Mouse (Mus musculus) cortical plate, adult 2 months (tissue): ENCODE results near the gene Strip1. TPM values are rescaled to one million over a fixed set of nuclear protein-coding genes. Genes with fewer than 3 reads are reported as not detected.

Experiments used
- H3K27ac ChIP-seq: fragments of 200-500 bp; 2 replicates; pipeline ENCODE4 v1.5.1; 2012; ENCODE audit warnings: low read length, control low read depth, inconsistent platforms; ENCODE audit not compliant: insufficient read depth
- H3K4me1 ChIP-seq: fragments of 200-500 bp; 2 replicates; pipeline ENCODE4 v1.6.1; 2011; ENCODE audit warnings: low read length; ENCODE audit not compliant: control insufficient read depth, insufficient read depth
- H3K4me3 ChIP-seq: fragments of 200-500 bp; 2 replicates; pipeline ENCODE4 v1.5.1; 2011; ENCODE audit warnings: mild to moderate bottlenecking, low read length, control low read depth; ENCODE audit not compliant: insufficient read depth
- CTCF ChIP-seq: fragments of 200-500 bp; IDR thresholded peaks from 2 replicates; pipeline ENCODE4 v1.5.1; 2011; ENCODE audit warnings: mild to moderate bottlenecking, control low read depth, low read length; ENCODE audit not compliant: insufficient read depth; ENCODE audit errors: extremely low read depth
- POLR2A ChIP-seq: fragments of 200-500 bp; IDR thresholded peaks from 2 replicates; pipeline ENCODE4 v1.6.1; 2011; ENCODE audit warnings: mild to moderate bottlenecking, low read length, control low read depth; ENCODE audit not compliant: insufficient read depth; ENCODE audit errors: extremely low read depth
- polyA plus RNA-seq: library from polyadenylated mRNA; depleted of rRNA; stranded (reverse); fragments of >200 nt; gene quantifications from 2 replicates; pipeline ENCODE4 v1.2.3, GENCODE M21; 2012

Gene Strip1
- polyA plus RNA-seq, 1 experiment: 73.7 TPM

DNA sequence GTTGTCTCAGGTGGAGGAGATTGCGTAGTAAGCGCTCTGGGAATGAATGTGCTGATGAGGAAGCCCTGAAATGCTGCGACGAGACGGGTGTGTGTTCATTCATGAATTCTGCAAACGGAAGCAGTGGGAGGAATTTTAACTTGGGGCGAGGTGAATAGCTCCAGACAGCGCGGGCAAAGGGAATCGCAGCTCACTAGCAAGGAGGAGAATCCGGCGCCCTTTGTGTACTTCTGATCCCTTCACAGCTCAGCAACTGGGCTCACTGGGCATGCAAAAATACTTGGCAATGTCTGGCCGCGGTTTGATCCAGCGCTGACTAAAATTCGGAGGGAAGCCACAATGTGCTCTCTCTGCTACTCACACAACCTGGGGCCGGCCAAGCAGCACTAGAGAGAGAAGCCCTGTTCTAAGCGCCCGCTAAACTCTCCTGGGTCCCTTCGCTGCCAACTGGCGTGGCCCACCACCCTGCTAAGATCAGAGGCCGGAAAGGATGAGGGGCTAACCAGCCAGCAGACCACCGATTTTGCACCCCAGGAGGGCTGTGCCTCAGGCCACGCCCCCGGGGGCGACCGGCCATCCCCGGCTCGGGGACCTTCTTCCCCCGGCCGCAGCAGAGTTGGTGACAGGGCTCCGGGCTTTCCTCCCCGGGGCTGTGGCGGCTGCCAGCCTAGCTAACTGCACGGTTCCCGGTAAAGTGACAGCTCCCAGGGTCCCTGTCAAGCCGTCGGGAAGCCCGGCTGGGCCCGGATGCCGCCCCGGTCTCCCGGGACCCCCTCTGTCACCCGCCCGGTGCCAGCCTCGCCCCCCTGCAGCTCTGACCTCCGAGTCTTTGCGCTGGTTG, 592 bp downstream of the Strip1 start, which contains the start of gene Gm10961:
Gm10961 (plus strand) TSS at position 641 of the 841 bp plus-strand sequence.
- no peak for TF ChIP-seq CTCF
- TF ChIP-seq POLR2A: no peak
- H3K4me1 ChIP-seq: peaks cover 2% of the 10 kb centered on the region; the same call in 1 of the 2 replicates
- peak within 1 kb of the TSS; percentile 43 for H3K4me3 ChIP-seq
- H3K27ac ChIP-seq: peak within 1 kb of the TSS; percentile 82

DNA sequence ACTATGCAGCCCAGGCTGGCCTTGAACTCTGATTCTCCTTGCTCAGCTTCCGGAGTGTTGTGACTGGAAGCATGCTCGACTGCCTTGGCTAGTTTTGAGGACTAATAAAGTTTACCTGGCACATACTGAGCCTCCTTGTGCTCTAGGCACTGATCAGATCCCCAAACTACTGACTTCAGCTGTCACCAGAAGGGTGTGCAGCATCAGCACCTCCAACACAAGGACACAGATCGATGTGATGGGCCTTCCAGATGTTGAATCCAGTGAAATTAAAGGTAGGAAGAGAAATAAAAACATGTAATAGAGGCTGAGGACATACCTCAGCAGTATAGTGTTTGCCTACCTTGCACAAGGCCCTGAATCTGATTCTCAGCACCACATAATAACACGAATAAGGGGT, 2.1 kb downstream of the Strip1 start:
- no peak overlapping the region for H3K4me3 ChIP-seq
- no peak for TF ChIP-seq CTCF
- TF ChIP-seq POLR2A: no peak
- H3K27ac ChIP-seq: no peak overlapping the region
- H3K4me1 ChIP-seq: peaks cover 2% of the 10 kb centered on the region; the same call in 1 of the 2 replicates

DNA sequence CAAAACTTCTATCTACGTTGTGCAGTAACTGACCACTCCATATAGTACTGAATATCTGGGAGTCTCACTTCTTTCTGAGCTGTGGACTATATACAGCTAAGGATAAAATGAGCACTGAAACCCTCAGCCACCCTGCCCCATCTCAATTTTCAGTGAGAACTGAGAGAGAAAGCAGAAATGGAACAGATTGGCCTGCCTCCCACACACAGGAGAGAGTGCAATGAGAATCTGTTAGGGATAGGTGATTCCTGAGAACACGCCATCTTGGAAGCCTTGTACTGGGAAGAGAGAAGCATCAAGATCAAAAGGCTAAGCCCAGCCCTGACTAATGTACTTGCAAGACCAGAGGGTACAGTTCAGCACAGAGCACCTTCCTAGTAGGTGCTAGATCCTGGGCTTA, 2.9 kb downstream of the Strip1 start:
- Histone ChIP-seq H3K4me1 (peaks cover 2% of the 10 kb centered on the region; the same call in 1 of the 2 replicates), H3K27ac (no peak overlapping the region), H3K4me3 (no peak overlapping the region)
- no peak for TF ChIP-seq CTCF
- no peak for TF ChIP-seq POLR2A

DNA sequence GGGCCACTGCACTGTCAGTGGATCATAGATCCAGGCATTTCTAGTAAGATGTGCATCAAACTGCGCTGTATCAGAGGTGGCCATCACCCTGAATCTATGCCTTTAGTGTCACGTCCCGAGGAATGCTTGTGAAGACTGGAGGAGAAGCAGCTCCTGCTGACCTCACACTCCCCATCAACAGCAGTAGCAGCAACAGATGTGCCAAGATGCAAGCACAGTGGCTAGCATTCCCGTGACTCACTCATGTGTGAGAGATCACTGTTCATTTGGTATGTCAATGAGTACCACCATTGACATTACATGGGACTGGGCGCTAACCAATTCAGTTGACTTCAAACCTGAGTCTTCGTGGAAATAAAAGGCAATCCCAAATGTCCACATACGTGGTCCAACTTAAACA, 3.9 kb downstream of the Strip1 start:
- TF ChIP-seq CTCF (no peak), POLR2A (no peak)

DNA sequence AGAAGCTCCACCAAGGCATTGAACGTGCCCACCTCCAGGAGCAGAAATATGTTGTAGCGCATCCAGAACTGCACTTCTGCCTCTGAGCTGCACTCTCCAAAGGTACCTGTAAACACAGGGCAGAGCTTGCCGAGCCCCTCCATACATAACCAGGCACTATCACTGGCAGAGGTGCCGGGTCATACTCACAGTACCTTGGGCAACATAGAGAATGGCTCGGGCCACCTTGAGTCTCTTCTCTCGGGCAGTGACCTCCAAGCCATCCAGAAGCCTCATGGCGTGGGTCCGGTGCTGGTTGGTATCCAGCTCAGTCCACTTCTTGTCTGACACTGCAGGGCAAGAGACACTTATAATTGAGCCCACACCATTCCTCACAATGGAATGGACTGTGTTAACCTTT, 4.7 kb downstream of the Strip1 start:
- TF ChIP-seq POLR2A (no peak), CTCF (no peak)
- H3K4me3 ChIP-seq: no peak overlapping the region
- H3K4me1 ChIP-seq: peaks cover 2% of the 10 kb centered on the region; the same call in 1 of the 2 replicates
- no peak overlapping the region for H3K27ac ChIP-seq

More for the DNA sequence above, 3.9 kb downstream of the Strip1 start:
- H3K4me1 ChIP-seq: peaks cover 2% of the 10 kb centered on the region; the same call in 1 of the 2 replicates
- no peak overlapping the region for H3K4me3 ChIP-seq
- no peak overlapping the region for H3K27ac ChIP-seq

DNA sequence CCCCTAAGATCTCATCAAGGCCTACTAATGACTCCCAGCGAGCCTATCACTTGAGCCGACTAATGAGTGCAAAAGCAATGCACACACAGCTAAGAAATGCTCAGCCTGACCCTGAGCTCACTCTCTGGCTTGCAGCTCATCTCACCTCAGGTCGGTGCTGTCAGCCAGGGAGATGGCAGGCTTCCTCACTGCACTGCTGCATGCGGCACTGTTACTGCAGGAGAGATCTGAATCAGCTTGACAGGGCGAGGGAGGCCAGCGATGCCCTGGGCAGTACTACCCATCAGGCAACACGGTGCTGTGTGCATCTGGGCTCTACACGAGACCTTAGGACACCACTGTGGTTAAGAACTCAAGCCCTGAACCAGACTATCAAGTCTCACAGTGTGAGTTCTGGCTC, 6.0 kb downstream of the Strip1 start:
- Histone ChIP-seq H3K4me3 (no peak overlapping the region), H3K4me1 (peaks cover 2% of the 10 kb centered on the region; the same call in 1 of the 2 replicates), H3K27ac (no peak overlapping the region)
- TF ChIP-seq CTCF: no peak
- no peak for TF ChIP-seq POLR2A

DNA sequence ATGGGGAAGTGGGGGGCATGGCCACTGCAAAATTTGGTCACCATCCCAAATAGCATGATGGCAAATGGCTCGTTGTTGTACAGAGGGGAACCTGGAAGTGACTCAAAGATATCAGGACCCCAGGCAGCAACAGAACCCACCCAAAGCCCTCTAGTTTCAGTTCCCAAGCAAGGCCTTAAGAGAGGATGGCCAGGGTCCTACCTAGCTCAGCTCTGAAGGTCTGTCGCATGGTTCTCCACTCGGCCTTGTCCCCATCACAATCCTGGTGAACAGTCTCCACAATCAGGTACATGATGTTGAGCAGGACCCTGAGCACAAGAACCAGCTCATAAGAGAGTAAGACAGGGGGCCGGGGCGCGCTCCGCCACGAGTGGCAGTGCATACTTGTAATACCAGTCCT, 7.1 kb downstream of the Strip1 start:
- TF ChIP-seq CTCF: no peak
- no peak for TF ChIP-seq POLR2A
- Histone ChIP-seq H3K27ac (no peak overlapping the region), H3K4me3 (no peak overlapping the region), H3K4me1 (peaks cover 2% of the 10 kb centered on the region; the same call in 1 of the 2 replicates)

DNA sequence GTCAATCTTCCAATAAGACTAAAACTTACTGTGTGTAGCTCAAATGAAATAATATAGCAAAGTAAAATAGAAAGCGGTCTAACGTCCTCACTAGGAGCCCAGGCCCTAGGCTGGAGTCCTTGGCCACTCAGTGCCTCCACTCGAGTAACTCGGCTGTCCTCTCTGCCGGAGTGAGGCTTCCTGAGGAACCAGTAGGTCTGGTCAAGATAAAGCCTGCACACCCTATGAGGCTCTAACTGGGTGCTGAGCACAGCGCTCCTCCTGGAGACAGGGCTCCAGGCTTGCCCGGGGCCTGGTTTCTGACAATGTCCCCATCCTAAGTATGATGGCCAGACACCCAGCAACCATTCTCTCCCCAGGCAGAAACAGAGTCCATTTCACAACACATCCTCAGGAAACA, 9.0 kb downstream of the Strip1 start:
- TF ChIP-seq POLR2A (no peak), CTCF (no peak)
- Histone ChIP-seq H3K27ac (no peak overlapping the region), H3K4me1 (no peaks in the 10 kb centered on the region), H3K4me3 (no peak overlapping the region)

DNA sequence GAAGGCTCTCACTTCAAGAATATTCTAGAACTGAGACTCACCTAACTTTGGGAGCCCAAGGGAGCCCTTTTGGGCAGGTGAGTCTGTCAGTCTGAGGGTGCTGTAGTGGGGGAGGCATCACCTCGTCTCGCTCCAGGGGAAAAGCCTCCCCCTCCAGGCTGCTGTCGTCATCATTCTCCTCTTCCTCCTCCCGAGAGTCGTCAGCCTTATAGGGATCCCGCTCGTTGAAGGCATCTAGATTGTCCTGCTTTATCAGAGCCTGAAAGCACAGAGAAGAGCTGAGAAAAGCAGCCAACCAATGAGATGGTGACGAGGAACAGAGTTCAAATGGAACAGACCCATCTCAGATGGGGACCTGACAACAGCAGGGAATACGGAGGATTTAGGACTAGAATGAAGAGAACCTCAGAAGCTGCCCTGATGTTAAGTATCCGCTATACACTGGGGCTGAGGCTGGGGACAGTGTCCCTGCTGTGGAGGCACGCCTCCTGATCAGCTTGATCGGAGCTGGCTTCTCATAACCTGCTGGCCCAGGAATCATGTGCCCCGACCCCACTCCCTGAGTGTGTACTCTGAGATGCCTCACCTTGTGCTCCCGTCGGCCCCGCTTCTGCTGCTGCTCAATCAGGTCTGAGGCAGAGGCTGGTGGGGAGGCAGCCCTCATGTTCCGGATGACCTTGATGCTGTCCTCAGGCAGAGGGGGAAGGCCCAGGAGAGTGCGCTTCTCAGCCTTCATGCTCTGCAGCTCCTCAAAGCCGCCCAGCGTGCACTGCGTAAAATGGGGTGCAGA, 10.0 kb downstream of the Strip1 start:
- Histone ChIP-seq H3K4me1 (no peaks in the 10 kb centered on the region), H3K27ac (no peak overlapping the region), H3K4me3 (no peak overlapping the region)
- no peak for TF ChIP-seq CTCF
- no peak for TF ChIP-seq POLR2A

DNA sequence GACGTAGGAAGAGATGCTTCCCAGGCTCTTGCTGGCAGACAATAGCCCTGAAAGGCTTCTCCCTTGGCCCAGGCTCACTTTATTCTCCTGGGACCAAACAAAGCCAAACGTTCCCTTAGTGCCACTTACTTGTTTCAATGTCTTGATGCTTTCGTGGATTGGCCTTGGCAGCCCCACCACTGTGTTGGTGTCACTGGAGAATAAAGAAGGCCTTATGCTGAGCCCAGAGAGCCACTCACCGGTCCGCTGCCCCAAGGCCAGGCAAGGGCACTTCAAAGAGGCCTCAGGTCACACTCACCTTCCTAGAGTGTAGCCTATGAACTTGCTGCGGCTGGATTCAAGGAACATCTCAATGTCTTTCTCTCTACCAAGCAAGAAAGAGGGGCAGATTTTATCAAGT, 11.6 kb downstream of the Strip1 start:
- no peak overlapping the region for H3K27ac ChIP-seq
- TF ChIP-seq POLR2A (no peak), CTCF (no peak)
- no peaks in the 10 kb centered on the region for H3K4me1 ChIP-seq
- no peak overlapping the region for H3K4me3 ChIP-seq
